Mouse (Mus musculus) thymus, postnatal 4 days (tissue): ENCODE measurements at regions not wholly inside any gene's neighbourhood (a gene's known extent, or its start where the extent isn't known, plus 50 kb on each side); places are given as distances from the start of the nearest gene placed in this dataset.

Experiments used
- DNase-seq: peaks from one replicate; pipeline ENCODE4 v3.0.0; 2021

DNA sequence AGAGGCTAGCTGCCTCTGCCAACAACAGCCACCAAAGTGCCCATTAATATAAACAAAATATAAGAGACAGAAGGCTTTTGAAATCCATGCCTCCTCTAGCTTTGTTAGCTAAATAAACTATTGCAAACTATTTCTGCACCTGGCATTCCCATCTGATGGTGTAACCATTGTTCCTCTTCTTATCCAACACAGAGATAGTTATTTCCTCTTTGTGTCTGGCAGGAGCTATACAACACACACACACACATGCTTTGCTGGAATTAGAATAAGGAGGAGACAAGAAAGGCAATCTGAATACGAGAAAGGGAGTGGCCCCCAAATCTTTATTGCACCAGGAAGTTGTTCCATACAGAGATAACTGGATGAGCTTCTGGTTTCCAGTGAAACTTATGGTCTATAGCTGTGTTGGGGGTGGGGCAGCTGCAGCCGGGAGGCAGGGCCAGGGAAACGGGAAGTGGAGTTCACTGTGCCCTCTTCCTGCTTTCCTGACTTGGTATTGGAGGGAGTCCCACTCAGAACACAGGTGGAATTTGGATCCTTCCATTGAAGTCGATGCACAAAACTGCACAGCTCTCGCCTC lies 64.0 kb upstream of the Zdhhc17 start:
- DNase-seq: no peak

DNA sequence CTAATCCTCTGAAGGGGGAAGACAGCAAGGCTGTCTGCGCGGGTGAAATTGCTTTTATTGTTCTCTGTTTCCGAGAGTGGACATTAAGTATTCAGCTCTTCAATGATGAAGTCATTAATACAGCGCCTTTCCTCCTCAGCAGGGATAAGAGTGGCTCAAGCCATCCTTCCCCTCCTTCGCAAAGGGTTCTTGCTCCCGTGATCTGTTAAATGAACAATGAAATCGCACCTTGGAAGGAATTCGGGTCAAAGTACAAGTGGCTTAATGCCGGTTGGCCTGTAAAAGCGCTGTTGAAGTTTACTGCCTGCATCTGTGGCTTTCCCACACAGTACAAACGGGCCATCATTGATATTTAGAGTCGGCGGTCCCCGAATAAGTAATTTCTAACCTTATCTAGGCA lies 63.3 kb upstream of the Zdhhc17 start:
- DNase-seq: no peak

DNA sequence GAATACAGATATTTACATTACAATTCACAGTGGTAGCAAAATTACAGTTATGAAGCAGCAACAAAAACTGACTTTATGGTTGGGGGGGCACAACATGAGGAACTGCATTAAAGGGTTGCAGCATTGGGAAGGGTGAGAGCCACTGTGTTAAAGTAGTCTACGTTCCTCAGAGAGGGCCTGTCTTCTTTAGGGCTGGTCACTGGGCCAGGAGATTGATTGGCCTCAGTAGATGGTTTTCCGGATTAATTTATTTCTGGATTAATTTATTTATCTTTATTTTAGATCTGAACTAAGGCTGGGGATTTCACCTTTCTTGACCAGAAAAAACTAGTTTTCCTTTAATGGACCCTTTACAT lies 62.6 kb upstream of the Zdhhc17 start:
- DNase-seq: no peak

DNA sequence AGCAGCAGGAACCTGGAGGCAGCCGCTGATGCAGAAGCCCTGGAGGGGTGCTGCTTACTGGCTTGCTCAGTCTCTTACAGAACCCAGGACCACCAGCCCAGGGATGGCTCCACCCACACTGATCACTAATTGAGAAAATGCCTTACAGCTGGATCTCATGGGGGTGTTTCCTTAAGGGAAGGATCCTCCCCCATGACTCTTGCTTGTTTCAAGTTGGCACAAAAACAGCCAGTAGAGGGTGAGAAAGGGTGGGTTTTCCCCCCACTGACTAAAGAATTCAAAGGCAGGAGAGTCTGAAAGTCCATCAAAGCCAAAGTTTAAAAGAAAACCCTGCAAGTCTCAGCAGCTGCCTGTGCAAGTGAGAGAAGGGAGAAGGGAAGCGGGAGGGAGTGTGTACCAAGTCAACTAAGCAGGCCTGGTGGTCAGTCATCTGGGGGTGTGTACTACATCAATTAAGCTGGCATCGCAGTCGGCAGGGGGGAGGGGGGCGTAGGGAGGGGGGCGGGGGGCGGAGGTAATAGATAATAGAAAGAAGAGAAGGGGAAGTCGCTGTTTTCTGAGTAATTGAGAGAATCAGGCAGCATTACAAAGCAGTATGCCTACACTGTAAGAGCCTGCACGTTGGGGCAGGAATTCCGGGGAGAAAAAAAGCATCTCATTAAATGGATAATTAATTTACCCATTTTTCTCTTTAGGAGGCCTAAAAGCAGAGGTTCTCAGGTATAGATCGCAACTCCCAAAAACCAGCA lies 62.0 kb upstream of the Zdhhc17 start:
- no peak for DNase-seq

DNA sequence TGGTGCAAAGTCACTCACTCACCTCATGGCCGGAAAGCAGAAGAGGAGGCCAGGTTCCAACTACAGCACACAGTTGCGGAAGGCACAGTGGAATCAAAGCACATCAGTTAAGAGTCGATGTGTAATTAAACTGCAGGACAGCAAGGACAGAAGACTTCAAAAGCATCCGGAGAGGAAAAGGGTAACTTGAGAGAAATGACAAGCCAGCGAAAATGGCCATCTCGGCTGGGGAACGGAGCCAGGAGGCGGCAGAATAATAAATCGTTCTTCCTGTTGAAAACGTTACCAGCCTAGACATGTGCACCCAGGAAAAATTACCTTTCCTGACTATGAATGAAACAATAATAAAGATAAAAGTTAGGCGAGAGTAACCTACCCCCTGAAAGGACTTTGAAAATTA lies 56.2 kb upstream of the Zdhhc17 start:
- no peak for DNase-seq

DNA sequence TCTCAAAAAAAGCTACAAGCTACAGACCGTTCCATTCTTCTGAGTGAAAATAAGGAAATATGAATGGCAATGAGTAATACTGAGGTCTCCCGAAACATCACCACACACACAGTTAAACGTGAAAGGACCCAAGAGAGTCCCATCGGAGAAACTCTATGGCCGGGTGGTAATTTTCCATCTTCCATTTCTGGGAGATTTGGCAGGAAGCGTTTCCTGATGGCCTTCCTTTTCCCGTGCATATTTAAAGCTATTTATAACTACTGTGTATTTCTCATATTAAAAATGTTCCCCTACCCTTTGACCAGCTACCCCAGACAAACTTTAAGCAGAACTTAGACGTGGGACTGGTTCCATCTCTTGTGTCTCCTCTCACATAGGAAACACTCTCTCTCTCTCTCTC lies 50.7 kb upstream of the Zdhhc17 start:
- DNase-seq: no peak
